In genomic region chr16:25369984-25370412, GRCm38 (mm10) we compare ENCODE assay signal across 15 mouse cellular contexts.
A peak's percentile ranks its signal among the peaks of the same experiment; 100 is the strongest.
DNase-seq lines count a peak whose midpoint lies in the region; ATAC-seq lines count a peak whose summit lies in the region.
"Had no signal": no experiment of that assay in that cellular context is flagged by ENCODE, and none has a peak within 500 bp of the region (broad histone marks: within the 10 kb centered on the region; RNA-seq: fewer than 3 reads in every experiment).

No protein-coding gene starts in this region.

- 12% methylated on average over 5 of the region's 5 CpGs for WGBS in kidney, embryonic 14.5 days
- 13% methylated on average over 5 of the region's 5 CpGs for WGBS in kidney, embryonic 15.5 days

- ATAC-seq in frontal cortex, adult (ENCODE audit: low TSS enrichment): peak; percentile 38; the same call in 1 of the 2 replicates
- peak; percentile 59; the same call in 1 of the 2 replicates for ATAC-seq in kidney, embryonic 14.5 days (ENCODE audit: low FRiP score, low TSS enrichment)
- ATAC-seq in kidney, embryonic 15.5 days (replicated peaks; ENCODE audit: low FRiP score): peak; percentile 79
- ATAC-seq: midbrain, embryonic 15.5 days had no signal

- H3K4me3 ChIP-seq in kidney, embryonic 14.5 days (ENCODE audit: low read length): no peak overlapping the region
- H3K4me3 ChIP-seq in kidney, embryonic 15.5 days (replicated peaks): no peak overlapping the region
- H3K4me3 ChIP-seq: midbrain, embryonic 15.5 days; myocyte; neural tube, embryonic 15.5 days had no signal

- H3K27ac ChIP-seq in kidney, embryonic 14.5 days (ENCODE audit: low read depth, low read length): no peak overlapping the region
- H3K27ac ChIP-seq in kidney, embryonic 15.5 days: no peak overlapping the region
- H3K27ac ChIP-seq: liver, embryonic 14.5 days; midbrain, embryonic 15.5 days; neural tube, embryonic 15.5 days had no signal

- H3K9me3 ChIP-seq in kidney, embryonic 14.5 days (ENCODE audit: control insufficient read depth, low read length): no peaks in the 10 kb centered on the region
- H3K9me3 ChIP-seq in kidney, embryonic 15.5 days (replicated peaks): no peaks in the 10 kb centered on the region
- H3K9me3 ChIP-seq: midbrain, embryonic 15.5 days; neural tube, embryonic 15.5 days had no signal

- no peak overlapping the region for H3K4me2 ChIP-seq in kidney, embryonic 14.5 days (replicated peaks; ENCODE audit: low read depth, low read length)
- peak overlapping the region; percentile 9; the same call in 1 of the 2 replicates for H3K4me2 ChIP-seq in kidney, embryonic 15.5 days
- H3K4me2 ChIP-seq: midbrain, embryonic 15.5 days; neural tube, embryonic 15.5 days had no signal

- DNase-seq in frontal cortex, postnatal 36 days (ENCODE audit: low spot score in 2 of 2): no peak
- DNase-seq in kidney, adult 11 months: no peak
- DNase-seq in 416B (ENCODE audit: low read depth): peak; percentile 2
- no peak for DNase-seq in retina, embryonic 14.5 days (ENCODE audit: low spot score)
- DNase-seq in neural tube, embryonic 10.5 days (ENCODE audit: extremely low spot score, low spot score): no peak
- DNase-seq: cerebellum, postnatal 14 days; gastrocnemius, postnatal 36 days; lung, postnatal 14 days had no signal

- H3K27me3 ChIP-seq in kidney, embryonic 14.5 days (ENCODE audit: control insufficient read depth, insufficient read depth, low read length): no peaks in the 10 kb centered on the region
- H3K27me3 ChIP-seq in kidney, embryonic 15.5 days: no peaks in the 10 kb centered on the region
- H3K27me3 ChIP-seq: midbrain, embryonic 15.5 days; neural tube, embryonic 15.5 days had no signal

- no peak overlapping the region for H3K9ac ChIP-seq in kidney, embryonic 14.5 days (ENCODE audit: low read depth, low read length)
- H3K9ac ChIP-seq in kidney, embryonic 15.5 days: no peak overlapping the region
- H3K9ac ChIP-seq: liver, embryonic 14.5 days; midbrain, embryonic 15.5 days; neural tube, embryonic 15.5 days had no signal

- no peaks in the 10 kb centered on the region for H3K36me3 ChIP-seq in kidney, embryonic 14.5 days (ENCODE audit: control insufficient read depth, insufficient read depth, low read length)
- no peaks in the 10 kb centered on the region for H3K36me3 ChIP-seq in kidney, embryonic 15.5 days
- H3K36me3 ChIP-seq: midbrain, embryonic 15.5 days; neural tube, embryonic 15.5 days had no signal

- no peaks in the 10 kb centered on the region for H3K4me1 ChIP-seq in kidney, embryonic 14.5 days (ENCODE audit: control insufficient read depth, insufficient read depth, low read length)
- H3K4me1 ChIP-seq in kidney, embryonic 15.5 days: peaks cover 9% of the 10 kb centered on the region; the same call in 1 of the 2 replicates
- H3K4me1 ChIP-seq: midbrain, embryonic 15.5 days; neural tube, embryonic 15.5 days had no signal
